Mouse (Mus musculus) embryonic facial prominence, embryonic 13.5 days (tissue): ENCODE measurements around the gene Prl8a8. TPM values are rescaled to one million over a fixed set of nuclear protein-coding genes. Genes with fewer than 3 reads are reported as not detected.

Experiments used
- ATAC-seq: fragments of 200-750 bp; cut with Nextera tagmentation; 2 replicates; pipeline ENCODE4 v1.8.0; 2017; ENCODE audit warnings: low read depth; ENCODE audit not compliant: insufficient number of reproducible peaks, insufficient read depth, low FRiP score, low TSS enrichment
- H3K27ac ChIP-seq: fragments of 300-500 bp; sonication (generic); 2 replicates; pipeline ENCODE4 v1.5.1; 2015; ENCODE audit warnings: moderate library complexity, mild to moderate bottlenecking, inconsistent platforms
- H3K27me3 ChIP-seq: fragments of 300-500 bp; sonication (generic); 2 replicates; pipeline ENCODE4 v1.6.1; 2015; ENCODE audit warnings: mild to moderate bottlenecking, inconsistent platforms
- H3K36me3 ChIP-seq: fragments of 300-500 bp; sonication (generic); 2 replicates; pipeline ENCODE4 v1.6.1; 2015; ENCODE audit warnings: mild to moderate bottlenecking, inconsistent platforms
- H3K4me1 ChIP-seq: fragments of 300-500 bp; sonication (generic); 2 replicates; pipeline ENCODE4 v1.6.1; 2015; ENCODE audit warnings: inconsistent platforms
- H3K4me2 ChIP-seq: fragments of 300-500 bp; sonication (generic); 2 replicates; pipeline ENCODE4 v1.6.1; 2015; ENCODE audit warnings: moderate library complexity, mild to moderate bottlenecking, inconsistent platforms
- H3K4me3 ChIP-seq: fragments of 300-500 bp; sonication (generic); 2 replicates; pipeline ENCODE4 v1.5.1; 2015; ENCODE audit warnings: mild to moderate bottlenecking, inconsistent platforms
- H3K9ac ChIP-seq: fragments of 300-500 bp; sonication (generic); 2 replicates; pipeline ENCODE4 v1.6.1; 2015; ENCODE audit warnings: mild to moderate bottlenecking, inconsistent platforms
- H3K9me3 ChIP-seq: fragments of 300-500 bp; sonication (generic); 2 replicates; pipeline ENCODE4 v1.6.1; 2016; ENCODE audit warnings: inconsistent platforms
- WGBS: fragments of 180-500 bp; shearing (Covaris S2); methylation state at CpG from one replicate; pipeline ENCODE4 v1.1.7; 2015; ENCODE audit warnings: mixed read lengths; 5-methylcytosine and 5-hydroxymethylcytosine counted together
- polyA plus RNA-seq: library from polyadenylated mRNA; unstranded; fragments of >200 nt; fragmentation: Nextera tagmentation; extraction: Ambion mirVana; gene quantifications from 2 replicates; pipeline ENCODE4 v1.2.1, GENCODE M21; 2015

Gene Prl8a8
- not detected in 2 replicates for polyA plus RNA-seq

DNA sequence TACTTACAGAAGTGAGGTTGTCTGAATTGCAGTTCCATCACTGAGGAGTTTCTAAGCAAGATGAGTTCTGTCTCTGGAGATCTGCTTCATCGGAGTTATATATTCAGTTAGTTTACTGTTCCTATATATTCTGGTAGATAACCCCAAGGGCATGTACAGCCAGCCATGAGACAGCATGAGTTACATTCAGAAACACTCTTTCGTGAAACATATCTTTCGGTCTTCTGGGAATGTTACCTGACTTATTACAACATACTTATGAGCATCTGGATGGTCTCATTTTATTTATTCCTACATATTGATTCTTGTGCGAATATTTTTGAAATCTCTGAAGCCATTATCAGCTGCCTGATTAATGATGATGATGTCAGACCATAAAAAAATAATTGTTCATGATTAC is at the start of gene Prl8a8:
Prl8a8 (minus strand) TSS at position 101 of the 400 bp plus-strand sequence.
- no peaks in the 10 kb centered on the region for H3K4me1 ChIP-seq
- H3K9ac ChIP-seq, result no peak within 1 kb of the TSS
- 88% methylated on average over 4 of the region's 4 CpGs for WGBS
- H3K27me3 ChIP-seq, result no peaks in the 10 kb centered on the region
- no peak within 1 kb of the TSS for H3K27ac ChIP-seq
- H3K4me3 ChIP-seq, result no peak within 1 kb of the TSS
- H3K9me3 ChIP-seq, result no peaks in the 10 kb centered on the region
- no peak for ATAC-seq
- H3K36me3 ChIP-seq, result no peaks in the 10 kb centered on the region
- H3K4me2 ChIP-seq, result no peak within 1 kb of the TSS

DNA sequence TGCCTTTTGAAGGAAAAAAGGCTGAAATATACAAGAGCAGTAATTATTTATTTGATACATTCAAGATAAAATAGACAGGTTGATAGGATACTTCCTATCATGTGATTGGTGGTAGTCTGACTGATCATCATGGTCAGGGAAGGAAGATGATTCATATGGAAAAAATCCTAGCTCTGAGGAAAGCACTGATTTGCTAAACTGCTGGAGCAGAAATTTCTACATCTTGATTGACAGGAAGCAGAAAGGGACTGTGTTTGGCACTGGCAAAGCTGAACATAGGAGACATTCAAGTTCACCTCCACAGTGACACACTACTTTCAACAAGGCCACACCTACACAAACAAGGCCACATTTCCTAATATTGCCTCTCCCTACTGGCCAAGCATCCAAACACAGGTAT is 40.3 kb upstream of the Prl8a8 start:
- Histone ChIP-seq H3K9ac (no peak overlapping the region), H3K36me3 (no peaks in the 10 kb centered on the region), H3K4me2 (no peak overlapping the region), H3K9me3 (no peaks in the 10 kb centered on the region), H3K27ac (no peak overlapping the region), H3K4me3 (no peak overlapping the region), H3K27me3 (no peaks in the 10 kb centered on the region), H3K4me1 (no peaks in the 10 kb centered on the region)
- no peak for ATAC-seq

GRCm38 (mm10) chr13:27523156-27523555 is 10.1 kb upstream of the Prl8a8 start:
- no peaks in the 10 kb centered on the region for H3K9me3 ChIP-seq
- no peak overlapping the region for H3K27ac ChIP-seq
- no peak overlapping the region for H3K4me2 ChIP-seq
- whole genome bisulfite sequencing, result 80% methylated on average over 4 of the region's 4 CpGs
- no peak overlapping the region for H3K9ac ChIP-seq
- no peak for ATAC-seq
- H3K4me3 ChIP-seq, result no peak overlapping the region
- H3K4me1 ChIP-seq, result no peaks in the 10 kb centered on the region
- no peaks in the 10 kb centered on the region for H3K27me3 ChIP-seq
- no peaks in the 10 kb centered on the region for H3K36me3 ChIP-seq

- Histone ChIP-seq H3K4me2 (no peak overlapping the region), H3K9ac (no peak overlapping the region), H3K27me3 (no peaks in the 10 kb centered on the region), H3K27ac (no peak overlapping the region), H3K4me1 (no peaks in the 10 kb centered on the region), H3K36me3 (no peaks in the 10 kb centered on the region), H3K4me3 (no peak overlapping the region), H3K9me3 (no peaks in the 10 kb centered on the region)
- 48% methylated on average over 1 of the region's 1 CpGs for WGBS
- ATAC-seq, result no peak
Measured at GRCm38 (mm10) chr13:27507645-27508044, 5.4 kb downstream of the Prl8a8 start.

Other genes with a start within 250 kb of the Prl8a8 start
- not detected in 2 replicates for gene Prl6a1, start 200.6 kb downstream of the Prl8a8 start, polyA plus RNA-seq
- gene Prl8a2, start 167.5 kb downstream of the Prl8a8 start, polyA plus RNA-seq, result not detected in 2 replicates
- gene Prl2b1, start 122.4 kb downstream of the Prl8a8 start, polyA plus RNA-seq, result not detected in 2 replicates
- not detected in 2 replicates for gene Prl8a6, start 74.5 kb downstream of the Prl8a8 start, polyA plus RNA-seq
- gene Prl8a9, start 51.4 kb upstream of the Prl8a8 start, polyA plus RNA-seq, result not detected in 2 replicates
- gene Prl8a1, start 69.0 kb upstream of the Prl8a8 start, polyA plus RNA-seq, result not detected in 2 replicates
- gene Prl7b1, start 97.4 kb upstream of the Prl8a8 start, polyA plus RNA-seq, result not detected in 2 replicates
- not detected in 2 replicates for gene Prl7a1, start 129.3 kb upstream of the Prl8a8 start, polyA plus RNA-seq
- not detected in 2 replicates for gene Prl7a2, start 154.8 kb upstream of the Prl8a8 start, polyA plus RNA-seq
- gene Prl7d1, start 203.5 kb upstream of the Prl8a8 start, polyA plus RNA-seq, result not detected in 2 replicates